Mouse (Mus musculus): ENCODE results near the gene Slc22a12.

Gene Slc22a12

DNA sequence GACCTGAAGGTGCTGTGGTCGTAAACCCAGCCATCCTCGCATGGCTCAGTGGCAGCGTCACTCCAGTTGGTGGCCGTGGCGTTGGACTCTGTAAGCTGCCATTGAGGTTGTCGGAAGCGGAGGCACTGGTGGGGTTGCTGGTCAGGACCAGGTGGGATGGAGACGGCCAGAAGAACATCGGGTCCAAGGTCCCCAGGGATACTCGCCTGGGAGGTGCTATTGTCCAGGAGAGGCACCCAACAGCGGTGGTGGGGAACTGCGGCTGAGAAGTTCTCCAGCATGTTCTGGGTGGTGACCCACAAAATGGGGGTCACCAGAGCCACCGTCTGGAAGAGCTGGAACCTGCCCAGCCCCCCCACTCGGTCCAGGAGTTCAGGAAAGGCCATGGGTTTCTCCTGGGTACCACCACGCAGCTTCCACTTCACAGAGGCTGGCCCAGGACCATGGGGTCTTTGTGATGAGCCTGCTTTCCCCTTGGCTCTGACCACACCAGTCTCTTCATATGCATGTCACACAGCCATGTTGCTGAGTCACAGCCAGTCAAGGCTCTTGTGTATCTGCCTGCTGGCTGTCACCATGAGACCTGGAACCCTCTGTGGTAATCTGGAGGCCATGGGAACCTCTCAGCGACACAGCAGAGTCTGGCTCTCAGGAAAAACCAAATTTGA, at the start of gene Slc22a12:
Slc22a12 (minus strand) TSS at position 666 of the 668 bp plus-strand sequence.
- in situ Hi-C loops (cut with MboI, MseI) = no loop called here

DNA sequence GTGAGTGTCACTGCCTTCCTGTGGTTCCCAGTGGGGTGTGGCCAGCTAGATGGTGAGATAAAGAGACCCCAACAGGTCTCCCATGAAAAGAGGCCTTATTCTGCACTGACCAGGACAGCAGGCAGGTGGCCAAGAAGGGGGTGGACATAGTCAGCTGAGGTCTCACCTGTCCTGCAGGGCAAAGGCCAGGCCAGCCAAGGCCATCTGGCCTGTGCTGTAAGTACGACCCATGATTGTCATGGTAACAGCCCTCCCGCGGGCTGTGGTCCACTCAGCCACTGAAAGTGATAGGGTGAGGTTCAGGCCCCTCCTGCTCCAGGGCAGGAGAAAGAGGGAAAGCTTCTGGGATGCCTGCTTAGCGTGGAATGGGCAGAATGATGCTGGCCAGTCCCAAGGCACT, 29.2 kb upstream of the Slc22a12 start:
- in situ Hi-C loops (cut with MboI, MseI) = no loop called here

DNA sequence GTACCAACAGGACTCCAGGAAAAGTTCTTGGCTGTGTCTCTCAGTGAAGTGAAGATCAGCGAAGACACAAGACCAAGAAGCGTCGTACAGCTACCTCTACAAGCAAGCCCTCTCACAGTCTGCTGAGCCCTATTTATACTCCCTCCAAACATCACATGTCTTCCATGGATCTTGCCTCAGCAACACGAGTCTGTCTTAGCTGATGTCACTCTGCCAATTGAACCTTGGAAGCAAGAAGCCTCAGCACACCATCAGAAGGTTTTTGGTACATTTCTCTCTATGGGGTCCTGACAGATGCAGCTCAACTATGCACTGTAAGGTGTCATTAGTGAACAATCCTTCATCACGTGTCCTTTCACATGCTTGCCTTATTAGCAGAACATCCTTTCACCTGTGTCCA, 28.6 kb upstream of the Slc22a12 start:
- in situ Hi-C loops (cut with MboI, MseI) = no loop called here

GRCm38 (mm10) chr19:6569561-6569960, 26.7 kb upstream of the Slc22a12 start:
- in situ Hi-C loops (cut with MboI, MseI) = no loop called here

DNA sequence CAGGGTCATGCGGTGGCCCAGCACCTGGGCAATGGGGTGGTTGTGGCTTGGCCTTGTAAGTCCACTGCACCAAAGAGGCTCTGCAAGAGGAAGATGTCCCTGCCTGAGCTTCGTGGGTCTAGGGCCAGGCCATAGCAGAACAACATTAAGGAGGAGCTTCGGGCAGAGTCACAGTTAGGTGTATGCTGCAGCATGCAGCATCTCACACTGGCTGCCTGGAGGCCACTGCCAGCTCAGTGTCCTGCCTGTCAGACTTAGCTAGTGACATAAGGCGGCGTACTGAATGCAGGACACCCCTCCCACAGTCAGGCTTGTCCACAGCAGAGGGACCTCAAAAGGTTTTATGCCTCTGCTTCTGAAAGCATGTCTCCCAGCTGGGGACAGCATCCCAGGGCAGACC, 26.2 kb upstream of the Slc22a12 start:
- in situ Hi-C loops (cut with MboI, MseI) = no loop called here

DNA sequence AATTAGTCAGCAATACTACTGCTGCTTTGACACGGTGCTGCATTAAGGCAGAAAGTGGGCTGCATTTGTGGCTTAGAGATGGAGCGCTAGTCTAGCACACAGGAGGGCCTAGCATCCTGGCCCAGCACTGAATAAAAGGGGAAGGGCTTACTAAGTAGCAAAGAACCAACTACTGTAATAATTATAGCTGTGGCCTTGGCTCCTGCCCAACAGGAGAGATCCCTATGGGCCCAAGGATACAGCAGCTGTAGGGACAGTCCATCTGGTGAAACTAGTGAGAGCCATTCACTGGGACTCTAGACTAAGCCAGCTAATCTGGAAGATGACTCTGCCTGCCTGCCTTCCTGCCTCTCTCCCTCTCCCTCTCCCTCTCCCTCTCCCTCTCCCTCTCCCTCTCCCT, 23.6 kb upstream of the Slc22a12 start:
- in situ Hi-C loops (cut with MboI, MseI) = no loop called here

GRCm38 (mm10) chr19:6565136-6565535, 22.3 kb upstream of the Slc22a12 start:
- in situ Hi-C loops (cut with MboI, MseI) = no loop called here

DNA sequence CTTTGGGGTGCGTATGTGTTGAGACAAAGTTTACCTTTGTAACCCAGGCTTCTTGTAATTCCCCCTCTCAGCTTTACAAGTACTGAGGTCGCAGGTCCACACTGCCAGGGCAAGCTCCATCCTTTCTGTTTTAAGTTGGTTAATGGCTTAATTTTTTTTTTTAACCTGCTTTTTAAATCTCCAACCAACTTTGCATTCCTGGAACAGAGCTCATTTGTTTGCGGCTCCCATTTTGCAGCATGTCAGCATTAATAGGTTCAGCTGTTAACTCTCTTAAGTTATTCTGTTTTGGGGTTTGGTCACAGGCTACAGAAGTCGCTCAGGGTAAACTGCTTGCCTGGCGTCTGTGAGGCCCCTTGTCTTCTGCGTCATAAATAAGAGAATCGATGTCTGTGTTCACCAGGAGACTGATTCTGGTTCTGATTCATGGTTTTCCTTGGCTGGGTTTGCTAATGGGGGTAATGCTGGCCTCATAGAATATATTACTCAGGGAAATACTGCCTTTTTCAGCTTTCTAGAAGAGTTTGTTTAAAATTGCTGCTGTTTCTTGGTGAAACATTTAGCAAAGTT, 17.5 kb upstream of the Slc22a12 start:
- in situ Hi-C loops (cut with MboI, MseI) = no loop called here

- in situ Hi-C loops (cut with MboI, MseI) = no loop called here
These were observed 16.7 kb upstream of the Slc22a12 start for GRCm38 (mm10) chr19:6559576-6559975.

DNA sequence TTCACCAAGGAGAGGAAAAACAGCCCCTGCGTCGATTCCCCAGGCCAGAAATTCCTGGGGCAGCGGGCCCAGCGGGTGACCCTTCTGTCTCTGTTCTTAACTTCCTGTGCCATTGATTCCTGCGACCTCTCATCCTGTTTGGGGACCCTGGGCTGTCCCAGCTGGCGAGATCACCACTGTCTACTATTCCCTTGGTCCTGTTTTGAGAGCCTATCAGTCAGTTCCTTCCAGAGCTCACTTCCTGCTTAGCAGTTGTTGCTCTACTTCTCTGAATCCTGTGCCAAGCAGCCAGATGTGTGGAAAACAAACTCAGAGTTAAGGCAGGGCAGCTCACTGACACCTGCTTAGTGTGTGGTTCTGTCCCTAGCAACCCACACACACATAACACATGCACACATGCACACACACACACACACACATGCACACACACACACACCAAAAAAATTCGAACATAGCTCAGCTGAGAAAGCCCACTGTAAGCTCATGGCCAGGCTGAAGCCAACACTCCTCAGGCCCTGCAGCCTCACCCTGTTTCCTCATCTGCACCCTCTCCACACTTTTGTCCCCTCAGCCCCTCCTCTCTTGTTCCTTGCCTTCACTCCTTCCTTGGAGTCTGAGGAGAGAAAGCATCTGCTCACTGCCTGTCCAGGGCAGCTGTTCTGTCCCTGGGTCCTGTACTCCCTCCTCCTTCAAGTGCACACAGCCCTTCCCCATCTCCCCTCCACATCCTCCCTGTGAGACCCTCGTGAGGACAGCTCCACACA, 11.2 kb upstream of the Slc22a12 start:
- in situ Hi-C loops (cut with MboI, MseI) = no loop called here

GRCm38 (mm10) chr19:6553174-6553573, 10.3 kb upstream of the Slc22a12 start:
- in situ Hi-C loops (cut with MboI, MseI) = no loop called here

DNA sequence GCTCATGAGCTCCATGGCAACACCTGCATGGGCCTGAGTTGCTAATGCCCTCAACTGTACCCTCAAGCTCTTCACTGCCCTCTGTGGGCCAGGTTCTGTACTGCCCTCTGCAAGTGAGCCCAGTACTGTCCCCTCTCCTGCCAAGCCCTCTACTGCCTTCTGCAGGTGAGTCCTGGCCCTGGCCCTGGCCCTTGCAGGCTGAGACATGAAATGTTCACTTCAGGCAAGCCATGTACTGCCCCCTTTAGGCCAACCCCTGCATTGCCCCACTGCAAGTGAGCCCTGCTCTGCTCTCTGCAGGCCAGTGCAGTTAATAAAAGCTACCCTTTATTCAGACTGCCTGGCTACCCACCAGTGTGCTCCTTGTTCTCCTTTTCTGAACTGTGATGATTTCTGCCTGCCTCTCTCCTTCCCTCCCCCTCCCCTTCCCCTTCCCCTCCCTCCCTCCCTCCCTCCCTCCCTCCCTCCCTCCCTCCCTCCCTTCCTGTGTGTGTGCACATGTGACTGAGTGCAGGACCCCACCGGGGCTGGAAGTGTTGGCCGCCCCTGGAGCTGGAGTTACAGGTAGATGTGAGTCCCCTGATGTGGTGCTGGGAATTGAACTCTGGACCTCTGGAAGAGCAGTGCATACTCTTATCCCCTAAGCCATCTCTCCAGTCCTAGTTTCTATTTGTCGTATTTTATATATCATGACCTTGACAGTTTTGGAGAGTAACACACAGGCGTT, 9.6 kb upstream of the Slc22a12 start:
- in situ Hi-C loops (cut with MboI, MseI) = no loop called here

DNA sequence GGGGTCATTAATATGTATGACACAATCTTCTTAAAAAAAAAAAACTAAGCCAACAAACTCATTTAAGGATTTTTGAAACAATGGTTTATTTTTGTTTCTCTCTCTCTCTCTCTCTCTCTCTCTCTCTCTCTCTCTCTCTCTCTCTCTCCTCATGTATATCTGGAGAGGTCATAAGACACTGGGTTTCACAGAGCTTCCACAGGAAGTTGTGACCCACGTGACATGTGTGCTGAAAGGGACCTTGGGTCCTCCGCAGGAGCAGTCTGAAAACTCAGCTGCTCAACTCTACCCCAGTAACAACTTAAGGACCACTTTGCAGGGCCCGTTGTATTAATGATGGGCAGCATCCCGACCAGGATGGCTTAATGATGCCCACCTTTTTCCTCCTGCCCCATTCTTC, 8.4 kb upstream of the Slc22a12 start:
- in situ Hi-C loops (cut with MboI, MseI) = no loop called here

DNA sequence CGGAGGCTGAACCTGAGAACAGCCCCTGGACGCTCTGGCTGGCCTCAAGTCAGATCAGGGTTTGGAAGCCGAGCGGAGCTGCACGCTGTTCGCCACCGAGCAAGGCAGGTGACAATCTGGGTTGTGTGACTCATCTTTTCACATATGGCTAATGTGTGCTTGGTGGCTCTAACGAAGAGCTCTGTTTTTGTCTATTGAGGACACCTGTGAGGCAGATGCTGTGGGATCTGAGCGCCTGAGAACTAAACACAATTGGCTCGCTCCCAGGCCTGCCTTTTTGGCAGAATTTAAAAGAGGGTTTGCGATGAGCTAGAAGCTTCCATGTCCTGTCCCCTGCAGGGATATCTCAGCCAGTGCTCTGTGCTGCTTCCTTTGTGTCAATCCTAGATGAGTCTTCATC, 6.7 kb upstream of the Slc22a12 start:
- in situ Hi-C loops (cut with MboI, MseI) = no loop called here

GRCm38 (mm10) chr19:6548431-6549410, 5.9 kb upstream of the Slc22a12 start:
- in situ Hi-C loops (cut with MboI, MseI) = no loop called here

DNA sequence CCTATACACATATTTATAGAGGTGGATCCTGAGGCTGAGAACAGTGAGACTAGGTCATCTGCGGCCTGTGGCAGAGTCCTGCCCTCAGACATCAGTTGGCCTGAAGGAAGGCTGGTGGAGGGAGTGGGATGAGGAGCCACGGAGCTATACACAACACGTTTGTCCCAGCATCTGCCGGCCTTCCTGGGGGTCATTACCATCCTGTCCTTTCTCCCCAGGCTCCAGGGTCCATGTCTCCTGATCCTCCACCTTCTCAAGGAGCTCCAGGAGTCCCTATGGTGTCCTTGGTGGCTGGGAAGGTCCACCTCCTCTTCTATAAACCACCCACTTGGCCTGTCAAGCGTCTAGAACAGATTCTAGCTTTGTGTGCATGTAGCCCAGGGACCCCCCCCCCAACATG, 5.0 kb upstream of the Slc22a12 start:
- in situ Hi-C loops (cut with MboI, MseI) = no loop called here

DNA sequence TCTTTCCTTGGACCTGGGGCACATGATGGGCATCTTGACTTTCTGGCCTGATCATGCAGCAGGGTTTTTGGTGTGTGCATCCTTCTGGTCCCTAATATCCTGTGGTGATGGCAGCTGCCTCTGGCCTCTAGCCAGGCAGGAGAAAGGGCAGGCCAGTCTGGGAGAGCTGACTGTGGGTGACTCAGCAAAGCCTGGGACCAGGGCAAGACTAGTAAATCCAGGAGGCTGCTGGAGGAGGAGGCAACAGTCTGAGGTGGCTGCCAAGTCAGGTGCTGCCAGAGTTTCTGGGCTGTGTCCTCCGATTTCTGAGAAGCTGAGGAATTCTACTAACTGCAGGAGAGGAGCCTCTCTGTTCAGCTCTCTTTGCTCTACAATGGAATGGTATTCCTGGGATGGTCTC, 3.3 kb upstream of the Slc22a12 start:
- in situ Hi-C loops (cut with MboI, MseI) = no loop called here

GRCm38 (mm10) chr19:6545481-6545880, 2.6 kb upstream of the Slc22a12 start:
- in situ Hi-C loops (cut with MboI, MseI) = no loop called here

- in situ Hi-C loops (cut with MboI, MseI) = no loop called here
These were observed 1.9 kb upstream of the Slc22a12 start for GRCm38 (mm10) chr19:6544712-6545111.

DNA sequence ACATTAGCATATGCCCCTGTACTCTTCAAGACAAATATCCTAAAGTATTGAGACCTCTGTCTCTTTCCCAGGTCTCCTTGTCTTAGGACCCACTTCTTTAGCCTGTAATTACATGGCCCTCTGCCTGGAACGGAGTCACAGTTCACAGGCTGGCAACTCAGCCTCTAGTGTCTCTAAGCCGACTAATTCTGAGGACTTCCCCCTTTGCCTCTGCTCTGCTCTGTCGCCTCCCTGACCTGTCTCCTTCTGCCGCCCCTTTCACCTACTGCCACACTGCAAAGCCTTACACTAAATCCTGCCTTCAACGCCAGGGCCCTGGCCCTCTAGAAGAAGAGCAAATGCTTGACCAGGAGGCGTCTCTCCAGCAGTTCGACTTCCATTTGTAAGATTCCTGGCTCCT, 686 bp upstream of the Slc22a12 start:
- in situ Hi-C loops (cut with MboI, MseI) = no loop called here

DNA sequence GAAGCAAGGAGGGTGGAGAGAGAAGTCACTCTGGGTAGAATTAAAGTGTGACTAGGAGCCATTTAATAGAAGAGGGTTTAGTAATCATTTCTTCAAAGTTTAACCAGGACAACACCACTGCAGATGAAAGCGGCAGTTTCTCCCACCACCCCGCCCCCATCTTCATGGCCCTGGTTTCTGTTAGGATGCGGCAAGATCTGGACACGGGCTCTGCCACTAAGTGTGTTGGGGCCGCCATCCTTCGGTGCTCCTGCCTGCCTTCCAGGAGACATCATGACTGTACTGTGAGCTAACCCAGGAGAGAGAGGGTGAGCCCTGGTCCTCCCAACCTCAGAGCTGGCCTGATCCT, 177 bp upstream of the Slc22a12 start:
- in situ Hi-C loops (cut with MboI, MseI) = no loop called here
